Mouse (Mus musculus) activated CD4-positive, CD25-positive, alpha-beta regulatory T cell, adult 4 months (primary cell): ENCODE measurements around the gene Gm20441. TPM values are rescaled to one million over a fixed set of nuclear protein-coding genes. Genes with fewer than 3 reads are reported as not detected.
A peak's percentile ranks its signal among the peaks of the same experiment; 100 is the strongest.

Experiments used
- ATAC-seq: one replicate; pipeline ENCODE4 v1.8.0; 2017
- polyA plus RNA-seq, 2 experiments: library from polyadenylated mRNA; unstranded; fragments of 100-300 nt; shearing (Covaris generic); gene quantifications; one replicate each; pipeline ENCODE4 v1.2.1; 2017

The Gm20441 gene
- polyA plus RNA-seq: not detected

DNA sequence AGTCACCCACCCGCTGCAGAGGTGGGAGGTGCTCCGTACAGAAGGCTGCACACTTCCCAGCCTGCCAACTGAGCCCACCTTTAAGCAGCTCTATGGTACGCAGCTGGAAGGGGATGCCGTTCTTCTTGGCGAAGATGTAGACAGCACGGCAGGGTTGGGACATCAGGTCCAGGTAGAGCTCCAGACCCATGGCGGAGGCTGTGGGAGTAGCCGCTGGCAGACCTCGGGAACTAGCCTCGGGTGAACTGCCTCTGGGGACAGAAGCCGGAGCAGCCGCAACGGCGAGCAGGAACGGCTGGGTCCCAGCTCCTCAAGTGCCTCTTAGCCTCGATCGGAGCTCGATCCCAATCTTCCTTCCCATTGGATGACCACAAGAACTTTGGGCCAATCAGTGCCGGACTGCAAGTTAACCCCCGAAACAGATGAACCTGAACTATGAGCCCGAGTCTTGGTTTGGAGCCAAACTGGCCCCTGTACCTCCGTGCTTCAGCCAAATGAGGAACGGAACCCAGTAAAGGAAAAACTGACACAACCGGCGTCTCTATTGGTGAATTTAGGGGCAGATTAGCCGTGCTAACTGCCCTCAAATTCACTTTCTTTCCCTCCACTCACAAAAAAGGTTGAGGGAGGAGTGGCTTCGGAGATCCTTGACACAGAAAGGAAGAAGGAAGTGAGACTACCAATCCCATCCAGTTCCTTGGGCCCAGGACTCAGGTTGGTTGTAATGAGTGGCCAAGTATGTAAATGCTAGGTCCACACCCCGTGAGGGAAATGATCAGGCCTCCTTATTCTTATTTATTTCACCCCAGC lies at the start of gene Gm20441, which contains the start of gene Gstt3:
Gene Gm20441 (minus strand): TSS at position 186 of the 810 bp plus-strand sequence.
Gene Gstt3 (minus strand): TSS at position 646 of the 810 bp plus-strand sequence.
- peak; percentile 50 for ATAC-seq

- no peak for ATAC-seq
Measured at GRCm38 (mm10) chr10:75830275-75830670, 49.5 kb upstream of the Gm20441 start.

DNA sequence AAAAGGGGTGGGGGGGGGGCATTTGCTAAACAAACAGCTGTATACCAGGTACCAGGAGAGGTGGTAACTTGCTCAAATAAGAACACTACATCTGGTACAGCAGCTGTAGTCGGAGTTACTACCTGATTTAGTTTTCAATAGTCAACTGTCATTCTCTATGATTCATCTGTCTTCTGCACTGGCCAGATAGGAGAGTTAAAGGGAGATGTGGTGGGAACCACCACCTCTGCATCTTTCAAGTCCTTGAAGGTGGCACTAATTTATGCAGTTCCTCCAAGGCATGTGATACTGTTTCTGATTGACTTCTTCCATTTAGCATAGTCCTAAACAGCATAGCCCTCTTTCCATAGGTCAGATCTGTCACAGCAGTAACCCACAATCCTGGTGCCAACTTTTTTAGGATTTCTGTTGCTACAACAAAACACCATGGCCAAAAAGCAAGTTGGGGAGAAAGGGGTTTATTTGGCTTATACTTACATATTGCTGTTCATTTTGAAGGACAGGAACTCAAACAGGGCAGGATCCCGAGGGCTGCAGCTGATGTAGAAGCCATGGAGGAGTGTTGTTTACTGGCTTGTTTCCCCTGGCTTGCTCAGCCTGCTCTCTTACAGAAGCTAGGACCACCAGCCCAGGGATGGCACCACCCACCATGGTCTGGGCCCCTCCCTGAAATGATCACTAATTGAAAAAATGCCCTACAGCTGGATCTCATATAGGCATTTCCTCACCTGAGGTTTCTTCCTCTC lies 48.9 kb upstream of the Gm20441 start:
- no peak for ATAC-seq

DNA sequence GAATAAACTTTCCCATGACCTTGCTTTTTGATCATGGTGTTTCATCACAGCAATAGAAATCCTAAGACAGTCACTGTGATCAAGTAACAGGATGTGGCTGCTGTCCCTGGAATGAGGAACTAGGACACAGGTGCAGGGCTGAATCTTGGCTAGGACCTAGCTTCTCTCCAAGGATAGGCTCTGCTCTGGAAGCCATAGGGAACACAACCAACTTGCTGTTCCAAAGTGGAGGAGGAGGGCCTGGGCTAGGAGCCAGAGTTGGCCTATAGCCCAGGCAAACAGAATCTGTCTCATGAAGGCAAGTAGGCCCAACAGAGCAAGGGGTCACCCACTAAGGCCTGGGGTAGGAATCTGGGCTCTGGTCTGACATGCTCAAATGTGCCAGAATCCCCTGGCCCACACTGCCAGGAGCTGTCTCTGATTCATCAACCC lies 47.8 kb upstream of the Gm20441 start:
- ATAC-seq: no peak

- ATAC-seq: no peak
Measured at GRCm38 (mm10) chr10:75827668-75828360, 47.1 kb upstream of the Gm20441 start.

DNA sequence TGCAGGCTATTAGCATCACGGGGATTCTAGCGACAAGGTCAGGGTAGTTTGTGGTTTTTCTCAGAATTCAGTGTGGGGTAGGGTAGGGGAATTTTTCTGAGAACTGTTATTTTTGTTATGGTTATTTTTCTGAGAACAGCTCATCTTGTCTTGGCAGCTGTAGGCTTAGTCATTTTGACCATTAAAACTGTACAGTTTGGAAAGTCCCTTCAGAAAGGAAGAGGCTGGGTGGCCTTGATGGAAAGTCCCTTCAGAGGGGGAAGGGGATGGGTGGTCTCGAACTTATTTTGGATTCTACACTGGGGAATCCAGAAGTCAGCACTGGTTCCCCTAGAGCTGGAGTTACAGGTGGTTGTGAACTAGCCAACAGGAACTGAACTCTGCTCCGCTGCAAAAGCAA lies 43.8 kb upstream of the Gm20441 start:
- ATAC-seq: no peak

- ATAC-seq: no peak
Measured at GRCm38 (mm10) chr10:75823782-75824181, 43.0 kb upstream of the Gm20441 start.

GRCm38 (mm10) chr10:75822443-75822842 lies 41.7 kb upstream of the Gm20441 start, which contains the start of gene Gstt4:
Gstt4 (minus strand) TSS chr10:75822543.
- ATAC-seq: no peak

DNA sequence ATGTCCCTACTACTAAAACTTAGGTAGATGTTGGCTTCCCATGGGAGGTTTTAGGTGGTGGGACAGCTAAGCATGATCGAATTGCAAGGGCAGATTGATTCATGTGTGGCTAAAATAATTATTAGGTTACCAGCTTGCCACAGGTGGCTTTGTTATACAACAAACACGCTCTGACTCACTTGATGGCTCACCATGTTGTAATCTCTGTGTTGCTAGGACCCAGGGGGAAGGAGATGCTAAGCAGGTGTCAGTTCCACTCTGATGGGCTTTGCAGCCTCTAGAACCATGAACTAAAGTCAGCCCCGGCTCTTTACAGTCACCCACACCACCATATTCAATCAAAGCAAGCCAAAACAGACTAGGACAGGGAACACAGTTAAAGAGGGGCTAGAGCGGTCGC lies 39.1 kb upstream of the Gm20441 start:
- no peak for ATAC-seq

GRCm38 (mm10) chr10:75818641-75819040 lies 37.9 kb upstream of the Gm20441 start:
- no peak for ATAC-seq

DNA sequence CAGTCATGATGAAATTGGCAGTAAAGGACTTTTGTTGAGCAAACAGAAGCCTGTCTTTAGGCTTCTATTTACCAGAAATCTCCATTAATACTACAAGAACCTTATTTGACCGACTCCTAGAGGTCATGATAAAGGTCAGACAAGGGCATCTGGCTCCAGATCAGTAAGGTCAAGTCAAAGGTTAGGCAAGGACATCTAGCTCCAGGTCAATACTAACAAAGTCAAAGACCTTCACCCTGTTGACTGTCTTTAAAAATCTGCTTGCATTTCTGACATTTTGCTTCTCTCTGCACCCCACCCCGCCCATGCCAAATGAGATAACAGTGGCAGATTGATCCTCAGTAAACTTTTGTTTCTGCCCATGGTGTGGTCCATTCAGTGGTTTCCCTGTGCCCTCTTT lies 23.5 kb upstream of the Gm20441 start:
- ATAC-seq: no peak

DNA sequence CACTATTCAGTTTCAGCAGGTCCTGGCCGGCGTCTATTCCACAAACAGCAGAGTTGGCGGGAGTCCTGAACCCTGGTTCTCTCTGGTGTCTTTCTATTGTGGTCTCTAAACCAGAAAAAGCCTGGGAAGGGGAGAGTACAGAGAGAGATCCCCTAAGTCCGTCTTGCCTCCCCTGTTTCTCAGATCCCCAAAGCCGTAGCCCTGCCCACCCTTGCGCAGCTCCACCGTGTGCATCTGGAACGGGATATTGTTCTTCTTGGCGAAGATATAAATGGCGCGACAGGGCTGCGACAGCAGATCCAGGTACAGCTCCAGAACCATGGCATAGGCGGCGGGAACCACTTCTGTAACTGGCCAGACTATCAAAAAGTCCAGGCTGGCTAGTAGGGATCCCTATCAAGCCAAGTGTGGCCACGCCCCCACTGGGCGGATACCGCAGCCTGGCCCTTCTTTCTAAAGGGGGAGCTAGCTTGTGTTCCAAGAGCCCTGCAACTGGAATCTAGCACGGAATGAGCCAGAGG lies 17.5 kb upstream of the Gm20441 start, which contains the start of gene Gstt1:
Gene Gstt1 (minus strand): TSS at position 409 of the 521 bp plus-strand sequence.
- peak; percentile 47 for ATAC-seq

GRCm38 (mm10) chr10:75797619-75798175 lies 16.9 kb upstream of the Gm20441 start:
- peak; percentile 63 for ATAC-seq

GRCm38 (mm10) chr10:75796731-75797516 lies 16.2 kb upstream of the Gm20441 start:
- no peak for ATAC-seq

DNA sequence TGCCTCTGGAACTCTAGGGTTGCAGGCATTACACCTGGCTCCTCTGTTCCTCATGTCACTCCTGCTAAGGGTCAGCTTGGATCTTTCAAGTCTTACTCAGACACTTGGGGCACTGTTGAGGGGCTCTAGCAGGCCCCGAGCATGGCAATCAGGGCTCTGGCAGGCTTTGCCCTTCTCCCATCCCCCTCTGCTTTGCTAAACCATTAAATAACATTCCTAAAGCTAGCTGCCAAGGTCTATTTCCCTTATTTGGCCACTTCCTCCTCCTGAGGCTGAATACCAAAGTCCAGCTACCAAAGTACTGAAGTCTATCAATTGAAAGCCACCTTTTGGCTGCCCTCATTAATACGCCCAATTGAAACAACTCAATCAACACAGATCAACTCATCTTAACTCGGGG lies 14.1 kb upstream of the Gm20441 start:
- no peak for ATAC-seq

GRCm38 (mm10) chr10:75790773-75791172 lies 10.0 kb upstream of the Gm20441 start:
- peak; percentile 49 for ATAC-seq

GRCm38 (mm10) chr10:75789841-75790240 lies 9.1 kb upstream of the Gm20441 start:
- no peak for ATAC-seq

DNA sequence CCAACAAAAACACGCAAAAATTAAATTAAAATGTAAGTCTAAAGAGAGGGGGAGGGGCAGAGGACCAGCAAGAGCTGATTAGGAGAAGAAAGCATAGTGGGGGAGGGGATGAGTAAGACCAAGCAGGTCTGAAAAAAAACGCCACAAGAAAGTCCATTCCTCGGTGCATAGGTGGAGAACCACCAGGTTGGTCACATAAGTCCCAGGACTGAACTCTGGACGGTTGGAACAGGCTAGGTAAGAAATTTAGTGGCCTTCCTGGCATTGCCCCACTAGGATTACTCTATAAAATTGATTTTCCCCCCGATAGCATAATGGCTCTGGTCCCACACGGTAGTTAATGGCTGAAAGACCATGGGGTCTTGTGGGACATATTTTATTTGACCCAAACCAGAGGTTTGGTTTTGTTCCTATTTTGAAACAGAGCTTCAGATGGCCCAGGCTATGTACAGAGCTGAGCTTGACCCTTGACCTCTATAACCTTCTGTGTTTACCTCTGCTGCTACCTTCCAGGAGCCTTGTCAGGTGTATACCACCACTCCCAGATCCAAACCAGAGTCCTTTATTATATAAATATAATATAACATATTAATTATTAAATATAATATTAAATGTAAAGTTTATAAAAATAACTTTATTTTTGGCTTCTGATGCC lies 8.5 kb upstream of the Gm20441 start:
- ATAC-seq: no peak

DNA sequence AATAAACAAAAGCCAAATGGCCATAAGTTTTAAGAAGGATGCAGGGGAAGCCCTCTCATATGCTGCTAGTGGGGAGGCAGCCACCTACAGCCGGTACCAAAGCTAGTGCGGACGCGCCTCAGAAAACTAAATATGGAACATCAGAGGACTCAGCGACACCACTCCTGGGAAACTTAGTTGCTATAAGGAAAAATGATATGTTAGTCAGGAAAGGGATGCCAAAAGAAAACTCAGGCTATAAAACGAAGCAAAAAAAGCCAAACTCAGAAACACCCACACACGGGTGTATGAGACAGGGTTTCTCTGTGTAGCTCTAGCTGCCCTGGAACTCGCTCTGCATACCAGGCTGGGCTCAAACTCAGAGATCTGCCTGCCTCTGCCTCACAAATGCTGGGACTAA lies 7.5 kb upstream of the Gm20441 start:
- no peak for ATAC-seq

DNA sequence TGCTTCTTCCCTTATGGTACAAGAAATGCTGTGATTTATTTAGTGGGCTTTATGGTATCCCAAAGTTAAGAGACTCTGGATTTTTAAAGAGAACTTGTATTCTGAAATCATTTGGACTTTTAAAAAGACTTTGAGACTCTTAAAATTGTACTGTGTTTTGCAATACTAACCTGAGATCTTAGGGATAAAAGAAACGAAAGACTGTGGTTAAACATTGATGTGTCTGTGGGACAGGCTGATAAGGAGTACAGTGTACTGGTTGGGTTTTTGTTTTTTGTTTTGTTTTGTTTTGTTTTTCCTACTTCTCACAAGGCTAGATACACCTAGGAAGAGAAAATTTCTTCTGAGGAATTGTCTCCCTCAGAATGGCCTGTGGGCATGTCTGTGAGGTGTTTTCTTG lies 4.7 kb upstream of the Gm20441 start:
- ATAC-seq: no peak
